Mouse (Mus musculus): Measurements from ENCODE around the gene Fastkd5. TPM values are rescaled to one million over a fixed set of nuclear protein-coding genes. Genes with fewer than 3 reads are reported as not detected.
"Not testable (repeated sequence)": the region's sequence is repeated elsewhere in the genome, so short reads cannot be mapped to it uniquely, and the experiment has no call there.

Gene Fastkd5
- polyA plus RNA-seq, 1 experiment from 2014 or later: 16.9 TPM

DNA sequence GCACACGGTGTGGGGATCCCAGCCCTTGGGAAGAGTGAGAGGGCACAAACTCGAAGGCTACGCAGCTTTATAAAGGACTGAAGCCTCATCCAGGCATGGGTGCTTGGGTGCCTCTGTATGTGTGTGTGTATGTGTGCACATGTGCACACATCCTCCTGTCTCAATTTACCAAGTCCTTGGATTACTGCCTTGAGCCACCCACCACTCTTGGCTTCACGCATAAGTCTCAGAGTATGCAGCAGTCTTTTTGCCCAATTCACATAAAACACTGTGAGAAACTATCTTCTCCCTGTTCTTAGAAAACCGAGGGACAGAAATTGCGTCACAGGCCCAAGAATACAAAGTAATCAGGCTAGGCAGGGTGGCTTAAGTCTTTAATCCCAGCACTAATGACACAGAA is 43.8 kb downstream of the Fastkd5 start:
- 86% methylated on average over 6 of the region's 6 CpGs for WGBS
- Histone ChIP-seq H3K27me3 (peaks cover 33% of the 10 kb centered on the region), H3K9ac (no peak overlapping the region), H3K4me2 (replicated peaks) (no peak overlapping the region), H3K9me3 (replicated peaks) (no peaks in the 10 kb centered on the region), H3K36me3 (peaks cover 11% of the 10 kb centered on the region), H3K4me3 (no peak overlapping the region), H3K4me1 (peaks cover 2% of the 10 kb centered on the region), H3K27ac (no peak overlapping the region)
- ATAC-seq (ENCODE audit: low FRiP score): no peak

DNA sequence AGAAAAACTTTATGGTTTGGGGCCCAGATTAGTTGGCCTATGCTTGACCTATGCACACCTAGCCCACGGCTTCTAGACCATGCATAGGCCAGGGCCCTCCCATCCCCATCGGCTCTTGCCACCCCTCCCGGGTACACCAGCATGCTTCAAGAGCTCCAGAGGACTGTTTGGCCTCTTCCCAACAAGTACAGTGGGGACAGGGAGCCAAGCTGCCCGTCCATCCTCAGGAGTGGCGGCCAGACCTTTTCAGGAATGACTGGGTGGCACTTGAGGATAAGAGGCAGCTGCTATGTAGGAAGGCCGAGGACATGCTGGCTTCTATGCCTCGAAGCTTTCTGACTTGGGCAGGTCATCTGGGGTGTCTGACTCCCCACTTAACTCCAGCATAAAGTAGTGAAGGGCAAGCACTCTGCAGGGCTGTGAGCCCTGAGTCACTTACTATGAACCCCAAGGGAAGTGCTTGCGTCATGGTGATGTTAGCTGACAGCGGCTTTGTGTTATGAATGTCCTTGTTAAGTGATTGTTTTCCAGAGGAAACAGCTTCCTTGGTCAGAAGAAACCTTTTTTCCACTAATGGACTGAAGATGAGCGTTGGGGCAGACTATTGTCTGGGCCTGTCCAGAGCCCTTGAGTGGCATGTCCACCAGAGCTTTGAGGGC is 45.8 kb downstream of the Fastkd5 start:
- peaks cover 53% of the 10 kb centered on the region for H3K27me3 ChIP-seq
- 82% methylated on average over 10 of the region's 10 CpGs for WGBS
- no peak for ATAC-seq (ENCODE audit: low FRiP score)

DNA sequence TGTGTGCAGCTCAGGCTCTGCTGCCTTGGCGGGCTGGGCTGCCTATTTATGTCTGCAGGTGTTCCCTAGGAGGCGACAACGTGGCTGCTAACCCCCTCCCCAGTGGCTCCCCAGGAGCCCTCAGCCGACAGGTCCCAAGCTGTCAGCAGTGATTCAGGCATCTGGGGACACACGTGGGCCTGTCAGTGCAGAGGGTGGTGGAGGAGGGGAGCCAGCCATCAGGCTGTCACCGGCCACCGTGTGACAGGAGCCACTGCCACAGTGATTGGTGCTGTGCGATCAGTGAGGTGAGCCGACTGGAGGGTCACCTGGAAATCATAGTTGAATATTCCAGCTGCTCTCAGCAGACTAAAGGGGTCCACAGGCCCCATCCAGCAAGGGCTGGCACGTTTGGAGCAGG is 47.3 kb downstream of the Fastkd5 start, which contains the start of gene Avp:
Gene Avp (minus strand): TSS at position 3 of the 400 bp plus-strand sequence.
- Histone ChIP-seq H3K4me3 (0 out of 2 replicates have a peak within 1 kb of the TSS, but pooled peaks have one; percentile 24), H3K4me1 (peaks cover 15% of the 10 kb centered on the region), H3K9ac (no peak within 1 kb of the TSS), H3K27ac (no peak within 1 kb of the TSS), H3K4me2 (replicated peaks) (no peak within 1 kb of the TSS), H3K27me3 (peaks cover 68% of the 10 kb centered on the region), H3K9me3 (replicated peaks) (no peaks in the 10 kb centered on the region), H3K36me3 (no peaks in the 10 kb centered on the region)
- ATAC-seq (ENCODE audit: low FRiP score): no peak
- WGBS: 32% methylated on average over 10 of the region's 10 CpGs

More for the DNA sequence above, 45.8 kb downstream of the Fastkd5 start:
- H3K27ac ChIP-seq: no peak overlapping the region
- no peak overlapping the region for H3K4me2 ChIP-seq (replicated peaks)
- peaks cover 12% of the 10 kb centered on the region for H3K4me1 ChIP-seq
- H3K36me3 ChIP-seq: no peaks in the 10 kb centered on the region
- H3K9ac ChIP-seq: no peak overlapping the region
- no peaks in the 10 kb centered on the region for H3K9me3 ChIP-seq (replicated peaks)
- no peak overlapping the region for H3K4me3 ChIP-seq

- 2% methylated on average over 16 of the region's 16 CpGs for WGBS
- no peaks in the 10 kb centered on the region for H3K9me3 ChIP-seq (replicated peaks)
- H3K4me3 ChIP-seq: peak overlapping the region; percentile 24
- peak overlapping the region; percentile 41; the same call in 1 of the 2 replicates for H3K9ac ChIP-seq
- no peak for ATAC-seq (ENCODE audit: low FRiP score)
- peaks cover 27% of the 10 kb centered on the region for H3K4me1 ChIP-seq
- H3K27ac ChIP-seq: no peak overlapping the region
- peak overlapping the region; percentile 53 for H3K4me2 ChIP-seq (replicated peaks)
- peaks cover 81% of the 10 kb centered on the region for H3K27me3 ChIP-seq
- no peaks in the 10 kb centered on the region for H3K36me3 ChIP-seq
Observed at GRCm38 (mm10) chr2:130581201-130581600, 48.6 kb downstream of the Fastkd5 start.

GRCm38 (mm10) chr2:130579791-130580190 is 50.0 kb downstream of the Fastkd5 start:
- H3K4me2 ChIP-seq (replicated peaks): no peak overlapping the region
- H3K9me3 ChIP-seq (replicated peaks): no peaks in the 10 kb centered on the region
- no peak overlapping the region for H3K27ac ChIP-seq
- H3K27me3 ChIP-seq: peaks cover 95% of the 10 kb centered on the region
- H3K4me3 ChIP-seq: no peak overlapping the region
- 4% methylated on average over 8 of the region's 8 CpGs for WGBS
- no peaks in the 10 kb centered on the region for H3K36me3 ChIP-seq
- ATAC-seq (ENCODE audit: low FRiP score): no peak
- H3K4me1 ChIP-seq: peaks cover 27% of the 10 kb centered on the region
- H3K9ac ChIP-seq: no peak overlapping the region

GRCm38 (mm10) chr2:130578148-130578547 is 51.7 kb downstream of the Fastkd5 start:
- Histone ChIP-seq H3K36me3 (no peaks in the 10 kb centered on the region), H3K4me2 (replicated peaks) (no peak overlapping the region), H3K9ac (no peak overlapping the region), H3K27ac (no peak overlapping the region), H3K27me3 (peaks cover 99% of the 10 kb centered on the region), H3K4me1 (peaks cover 27% of the 10 kb centered on the region), H3K9me3 (replicated peaks) (no peaks in the 10 kb centered on the region), H3K4me3 (no peak overlapping the region)
- WGBS: 9% methylated on average over 11 of the region's 11 CpGs
- ATAC-seq (ENCODE audit: low FRiP score): no peak

DNA sequence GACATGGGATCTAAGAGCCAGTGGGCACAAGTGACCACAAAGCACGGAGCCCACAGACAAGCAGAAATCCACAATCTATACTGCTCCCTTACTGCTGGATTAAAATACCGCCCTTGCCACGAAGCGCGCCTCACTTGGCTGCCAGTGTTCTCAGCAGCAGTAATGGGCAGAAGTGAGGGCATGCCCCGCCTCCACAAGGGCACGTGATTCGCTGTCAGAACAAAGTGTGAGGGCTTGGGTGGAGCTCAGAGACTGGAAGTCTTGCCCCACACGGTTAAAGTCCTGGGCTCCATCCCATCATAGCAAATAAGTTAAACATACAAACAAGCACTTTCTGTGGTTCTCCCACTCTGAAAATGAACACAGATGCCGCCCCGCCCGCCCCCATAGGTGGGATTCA is 52.2 kb downstream of the Fastkd5 start:
- Histone ChIP-seq H3K27ac (no peak overlapping the region), H3K4me1 (peaks cover 27% of the 10 kb centered on the region), H3K4me3 (no peak overlapping the region), H3K27me3 (peaks cover 94% of the 10 kb centered on the region), H3K9ac (no peak overlapping the region), H3K9me3 (replicated peaks) (no peaks in the 10 kb centered on the region), H3K4me2 (replicated peaks) (peak overlapping the region; percentile 29), H3K36me3 (no peaks in the 10 kb centered on the region)
- 3% methylated on average over 12 of the region's 12 CpGs for WGBS
- ATAC-seq (ENCODE audit: low FRiP score): no peak

DNA sequence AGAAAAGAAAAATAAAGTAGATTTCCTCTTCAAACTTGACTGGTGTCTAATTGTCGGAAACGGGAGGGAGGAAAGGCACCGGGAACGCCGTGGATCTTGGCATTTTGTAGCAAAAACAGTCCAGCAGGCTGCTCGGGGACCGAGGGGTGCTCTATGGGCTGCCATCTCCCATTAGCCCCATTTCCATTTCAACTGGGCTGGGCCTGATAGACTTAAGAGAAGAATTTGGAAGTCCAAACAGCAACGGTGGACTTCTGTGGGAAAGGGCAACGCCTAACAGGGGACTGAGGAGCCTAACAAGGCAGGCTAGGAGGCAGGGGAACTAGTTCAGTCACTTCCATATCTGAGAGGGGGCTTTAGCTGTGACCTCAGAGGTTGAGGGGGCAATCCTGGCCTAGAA is 52.8 kb downstream of the Fastkd5 start:
- WGBS: 2% methylated on average over 9 of the region's 9 CpGs
- H3K9ac ChIP-seq: no peak overlapping the region
- ATAC-seq (ENCODE audit: low FRiP score): no peak

GRCm38 (mm10) chr2:130576564-130576963 is 53.3 kb downstream of the Fastkd5 start:
- peak overlapping the region; percentile 28 for H3K4me3 ChIP-seq
- H3K27me3 ChIP-seq: peaks cover 84% of the 10 kb centered on the region
- H3K4me2 ChIP-seq (replicated peaks): peak overlapping the region; percentile 47
- H3K4me1 ChIP-seq: peaks cover 27% of the 10 kb centered on the region
- ATAC-seq (ENCODE audit: low FRiP score); H3K36me3 ChIP-seq; H3K27ac ChIP-seq; H3K9me3 ChIP-seq (replicated peaks): not testable (repeated sequence)
- WGBS: under 1% methylated on average over 32 of the region's 32 CpGs
- H3K9ac ChIP-seq: peak overlapping the region; percentile 32; the same call in 1 of the 2 replicates

More for the DNA sequence above, 52.8 kb downstream of the Fastkd5 start:
- peaks cover 88% of the 10 kb centered on the region for H3K27me3 ChIP-seq
- H3K4me2 ChIP-seq (replicated peaks): no peak overlapping the region
- H3K36me3 ChIP-seq: no peaks in the 10 kb centered on the region
- no peak overlapping the region for H3K27ac ChIP-seq
- peaks cover 27% of the 10 kb centered on the region for H3K4me1 ChIP-seq
- H3K4me3 ChIP-seq: no peak overlapping the region
- H3K9me3 ChIP-seq (replicated peaks): no peaks in the 10 kb centered on the region

DNA sequence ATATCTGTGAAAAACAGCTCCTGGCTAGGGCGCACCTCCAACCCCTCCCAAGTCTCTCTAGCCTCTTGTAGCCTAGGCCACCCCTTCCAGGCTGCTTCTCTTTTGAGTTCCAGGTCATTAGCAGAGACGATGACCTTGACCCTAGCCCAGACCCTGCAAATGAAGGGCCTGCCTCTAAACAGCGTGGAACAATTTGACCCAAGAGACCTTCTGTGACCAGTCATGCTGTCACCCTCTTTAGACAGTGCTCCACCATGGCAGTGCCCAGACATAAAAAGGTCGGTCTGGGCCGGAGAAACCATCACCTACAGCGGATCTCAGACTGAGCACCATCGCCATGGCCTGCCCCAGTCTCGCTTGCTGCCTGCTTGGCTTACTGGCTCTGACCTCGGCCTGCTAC is 54.0 kb downstream of the Fastkd5 start, which contains the start of gene Oxt:
Gene Oxt (plus strand): TSS at position 301 of the 400 bp plus-strand sequence.
- no peaks in the 10 kb centered on the region for H3K36me3 ChIP-seq
- 43% methylated on average over 9 of the region's 9 CpGs for WGBS
- H3K27ac ChIP-seq: no peak within 1 kb of the TSS
- ATAC-seq (ENCODE audit: low FRiP score): no peak
- peak within 1 kb of the TSS; percentile 47 for H3K4me2 ChIP-seq (replicated peaks)
- no peaks in the 10 kb centered on the region for H3K9me3 ChIP-seq (replicated peaks)
- peak within 1 kb of the TSS; percentile 32 for H3K9ac ChIP-seq
- H3K4me3 ChIP-seq: peak within 1 kb of the TSS; percentile 28
- peaks cover 23% of the 10 kb centered on the region for H3K4me1 ChIP-seq
- peaks cover 77% of the 10 kb centered on the region for H3K27me3 ChIP-seq

- 77% methylated on average over 5 of the region's 5 CpGs for WGBS
- peaks cover 67% of the 10 kb centered on the region for H3K27me3 ChIP-seq
- no peaks in the 10 kb centered on the region for H3K9me3 ChIP-seq (replicated peaks)
- H3K27ac ChIP-seq: no peak overlapping the region
- no peak for ATAC-seq (ENCODE audit: low FRiP score)
- H3K4me2 ChIP-seq (replicated peaks): no peak overlapping the region
- H3K36me3 ChIP-seq: no peaks in the 10 kb centered on the region
- H3K4me3 ChIP-seq: no peak overlapping the region
- no peak overlapping the region for H3K9ac ChIP-seq
- H3K4me1 ChIP-seq: peaks cover 16% of the 10 kb centered on the region
Observed at GRCm38 (mm10) chr2:130574960-130575359, 54.9 kb downstream of the Fastkd5 start.

GRCm38 (mm10) chr2:130569926-130570325 is 59.9 kb downstream of the Fastkd5 start:
- Histone ChIP-seq H3K9ac (no peak overlapping the region), H3K27me3 (peaks cover 17% of the 10 kb centered on the region), H3K4me1 (peaks cover 2% of the 10 kb centered on the region), H3K4me3 (no peak overlapping the region), H3K36me3 (peaks cover 19% of the 10 kb centered on the region), H3K4me2 (replicated peaks) (no peak overlapping the region), H3K27ac (no peak overlapping the region), H3K9me3 (replicated peaks) (no peaks in the 10 kb centered on the region)
- no peak for ATAC-seq (ENCODE audit: low FRiP score)

GRCm38 (mm10) chr2:130568921-130569320 is 60.9 kb downstream of the Fastkd5 start:
- Histone ChIP-seq H3K9me3 (replicated peaks) (no peaks in the 10 kb centered on the region), H3K27me3 (peaks cover 8% of the 10 kb centered on the region; the same call in 1 of the 2 replicates), H3K4me3 (no peak overlapping the region), H3K36me3 (peaks cover 19% of the 10 kb centered on the region), H3K4me1 (peaks cover 11% of the 10 kb centered on the region), H3K9ac (no peak overlapping the region), H3K4me2 (replicated peaks) (no peak overlapping the region), H3K27ac (no peak overlapping the region)
- 80% methylated on average over 4 of the region's 4 CpGs for WGBS
- no peak for ATAC-seq (ENCODE audit: low FRiP score)
